Mouse (Mus musculus): ENCODE results near the gene Cux1. TPM values are rescaled to one million over a fixed set of nuclear protein-coding genes. Genes with fewer than 3 reads are reported as not detected.

Gene Cux1
- polyA plus RNA-seq, 1 experiment from 2014 or later: 67.7 TPM

GRCm38 (mm10) chr5:136506262-136506661 is 61.0 kb downstream of the Cux1 start:
- no peak overlapping the region for H3K27ac ChIP-seq
- H3K36me3 ChIP-seq: no peaks in the 10 kb centered on the region
- DNase-seq (ENCODE audit: low spot score): no peak
- no peaks in the 10 kb centered on the region for H3K9me3 ChIP-seq (replicated peaks)
- peaks cover 52% of the 10 kb centered on the region for H3K4me1 ChIP-seq
- H3K4me3 ChIP-seq: no peak overlapping the region
- WGBS: 71% methylated on average over 1 of the region's 1 CpGs
- no peaks in the 10 kb centered on the region for H3K27me3 ChIP-seq (ENCODE audit: low read depth, poor library complexity, severe bottlenecking)

- H3K4me3 ChIP-seq: no peak overlapping the region
- no peaks in the 10 kb centered on the region for H3K27me3 ChIP-seq (ENCODE audit: low read depth, poor library complexity, severe bottlenecking)
- H3K27ac ChIP-seq: no peak overlapping the region
- no peaks in the 10 kb centered on the region for H3K36me3 ChIP-seq
- no peaks in the 10 kb centered on the region for H3K9me3 ChIP-seq (replicated peaks)
- DNase-seq (ENCODE audit: low spot score): no peak
- peaks cover 83% of the 10 kb centered on the region for H3K4me1 ChIP-seq
- WGBS: 40% methylated on average over 5 of the region's 5 CpGs
Measured at GRCm38 (mm10) chr5:136502491-136503086, 64.7 kb downstream of the Cux1 start.

GRCm38 (mm10) chr5:136500307-136500871 is 66.9 kb downstream of the Cux1 start:
- peaks cover 78% of the 10 kb centered on the region for H3K4me1 ChIP-seq
- H3K9me3 ChIP-seq (replicated peaks): no peaks in the 10 kb centered on the region
- H3K27ac ChIP-seq: peak overlapping the region; percentile 4; the same call in 1 of the 2 replicates
- WGBS: 60% methylated on average over 6 of the region's 6 CpGs
- no peaks in the 10 kb centered on the region for H3K27me3 ChIP-seq (ENCODE audit: low read depth, poor library complexity, severe bottlenecking)
- no peak overlapping the region for H3K4me3 ChIP-seq
- no peaks in the 10 kb centered on the region for H3K36me3 ChIP-seq
- DNase-seq (ENCODE audit: low spot score): no peak

DNA sequence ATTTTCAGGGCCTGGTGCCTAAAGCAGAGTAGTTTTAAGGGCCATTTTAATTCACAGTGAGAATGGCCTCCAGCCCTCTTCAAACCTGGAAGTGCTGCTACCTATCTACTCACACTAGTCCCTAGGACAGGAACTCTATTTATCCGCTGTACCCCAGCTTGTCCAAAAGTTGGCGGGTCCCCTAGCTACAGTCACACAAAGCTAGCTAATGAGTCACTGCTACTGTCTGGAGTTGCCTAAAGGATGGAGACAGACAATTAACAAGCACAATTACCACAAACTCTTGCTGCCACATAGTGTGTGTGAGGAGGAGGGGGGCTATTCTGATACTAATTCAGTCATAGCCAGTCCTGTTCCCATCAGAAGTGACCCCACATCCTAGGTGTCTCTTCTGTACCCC is 68.0 kb downstream of the Cux1 start:
- 95% methylated on average over 2 of the region's 2 CpGs for WGBS
- no peak for DNase-seq (ENCODE audit: low spot score)
- H3K27ac ChIP-seq: no peak overlapping the region
- peaks cover 67% of the 10 kb centered on the region for H3K4me1 ChIP-seq
- no peaks in the 10 kb centered on the region for H3K27me3 ChIP-seq (ENCODE audit: low read depth, poor library complexity, severe bottlenecking)
- H3K36me3 ChIP-seq: no peaks in the 10 kb centered on the region
- H3K4me3 ChIP-seq: no peak overlapping the region
- no peaks in the 10 kb centered on the region for H3K9me3 ChIP-seq (replicated peaks)

GRCm38 (mm10) chr5:136498741-136499140 is 68.5 kb downstream of the Cux1 start:
- no peaks in the 10 kb centered on the region for H3K27me3 ChIP-seq (ENCODE audit: low read depth, poor library complexity, severe bottlenecking)
- 94% methylated on average over 3 of the region's 3 CpGs for WGBS
- peaks cover 63% of the 10 kb centered on the region for H3K4me1 ChIP-seq
- no peaks in the 10 kb centered on the region for H3K9me3 ChIP-seq (replicated peaks)
- no peak overlapping the region for H3K27ac ChIP-seq
- DNase-seq (ENCODE audit: low spot score): no peak
- no peak overlapping the region for H3K4me3 ChIP-seq
- H3K36me3 ChIP-seq: no peaks in the 10 kb centered on the region

DNA sequence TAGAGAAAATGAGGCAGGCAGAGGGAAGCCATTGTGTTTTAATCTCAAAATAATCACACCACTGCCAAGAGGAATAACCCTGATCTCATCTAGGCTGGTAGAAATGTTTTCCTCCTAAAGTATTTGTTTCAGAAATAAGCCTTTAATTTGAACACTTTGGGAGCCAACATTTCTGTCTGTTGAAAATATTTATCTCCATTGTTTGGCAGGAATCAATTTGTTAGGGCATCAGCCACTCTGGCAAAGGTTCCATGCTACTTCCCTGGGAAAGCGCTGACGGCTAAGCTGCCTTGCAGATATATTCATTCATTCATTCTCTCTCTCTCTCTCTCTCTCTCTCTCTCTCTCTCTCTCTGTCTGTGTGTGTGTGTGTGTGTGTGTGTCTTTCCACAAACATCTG is 70.0 kb downstream of the Cux1 start:
- WGBS: 94% methylated on average over 2 of the region's 2 CpGs
- no peaks in the 10 kb centered on the region for H3K9me3 ChIP-seq (replicated peaks)
- no peak overlapping the region for H3K4me3 ChIP-seq
- H3K36me3 ChIP-seq: no peaks in the 10 kb centered on the region
- H3K27ac ChIP-seq: no peak overlapping the region
- H3K4me1 ChIP-seq: peaks cover 54% of the 10 kb centered on the region
- no peaks in the 10 kb centered on the region for H3K27me3 ChIP-seq (ENCODE audit: low read depth, poor library complexity, severe bottlenecking)
- no peak for DNase-seq (ENCODE audit: low spot score)

GRCm38 (mm10) chr5:136495581-136495980 is 71.7 kb downstream of the Cux1 start:
- H3K36me3 ChIP-seq: no peaks in the 10 kb centered on the region
- no peaks in the 10 kb centered on the region for H3K9me3 ChIP-seq (replicated peaks)
- H3K27me3 ChIP-seq (ENCODE audit: low read depth, poor library complexity, severe bottlenecking): no peaks in the 10 kb centered on the region
- H3K4me1 ChIP-seq: peaks cover 41% of the 10 kb centered on the region
- H3K4me3 ChIP-seq: no peak overlapping the region
- WGBS: 89% methylated on average over 3 of the region's 3 CpGs
- no peak for DNase-seq (ENCODE audit: low spot score)
- no peak overlapping the region for H3K27ac ChIP-seq

- Histone ChIP-seq H3K27ac (no peak overlapping the region), H3K9me3 (replicated peaks) (no peaks in the 10 kb centered on the region), H3K4me3 (no peak overlapping the region), H3K36me3 (no peaks in the 10 kb centered on the region), H3K4me1 (peaks cover 41% of the 10 kb centered on the region), H3K27me3 (ENCODE audit: low read depth, poor library complexity, severe bottlenecking) (no peaks in the 10 kb centered on the region)
- 71% methylated on average over 7 of the region's 7 CpGs for WGBS
- no peak for DNase-seq (ENCODE audit: low spot score)
Measured at GRCm38 (mm10) chr5:136494927-136495326, 72.4 kb downstream of the Cux1 start.

DNA sequence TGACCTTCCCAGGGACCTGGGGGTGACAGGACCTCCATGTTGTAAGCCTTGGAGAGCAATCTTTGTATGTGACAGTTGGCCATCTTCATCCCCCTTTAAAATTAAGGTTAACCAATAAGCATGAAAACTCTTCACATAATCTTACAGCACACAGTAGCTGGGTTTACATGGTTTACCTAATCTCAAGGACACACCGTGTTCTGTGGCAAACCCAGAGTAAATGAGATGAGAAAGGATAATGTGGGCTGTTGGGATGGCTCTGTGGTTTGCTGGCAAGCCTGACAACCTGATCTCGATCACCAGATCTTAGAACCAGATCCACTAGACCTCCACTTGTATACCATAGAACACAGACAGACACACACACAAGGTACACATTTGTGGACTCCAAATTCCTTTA is 73.0 kb downstream of the Cux1 start:
- H3K36me3 ChIP-seq: no peaks in the 10 kb centered on the region
- WGBS: 87% methylated on average over 2 of the region's 2 CpGs
- H3K27me3 ChIP-seq (ENCODE audit: low read depth, poor library complexity, severe bottlenecking): no peaks in the 10 kb centered on the region
- no peak for DNase-seq (ENCODE audit: low spot score)
- no peak overlapping the region for H3K27ac ChIP-seq
- peaks cover 41% of the 10 kb centered on the region for H3K4me1 ChIP-seq
- H3K9me3 ChIP-seq (replicated peaks): no peaks in the 10 kb centered on the region
- no peak overlapping the region for H3K4me3 ChIP-seq

GRCm38 (mm10) chr5:136489450-136489849 is 77.8 kb downstream of the Cux1 start:
- H3K27me3 ChIP-seq (ENCODE audit: low read depth, poor library complexity, severe bottlenecking): no peaks in the 10 kb centered on the region
- 45% methylated on average over 5 of the region's 5 CpGs for WGBS
- H3K4me1 ChIP-seq: peaks cover 31% of the 10 kb centered on the region
- no peak overlapping the region for H3K27ac ChIP-seq
- H3K9me3 ChIP-seq (replicated peaks): no peaks in the 10 kb centered on the region
- no peak overlapping the region for H3K4me3 ChIP-seq
- DNase-seq (ENCODE audit: low spot score): no peak
- H3K36me3 ChIP-seq: peaks cover 15% of the 10 kb centered on the region

DNA sequence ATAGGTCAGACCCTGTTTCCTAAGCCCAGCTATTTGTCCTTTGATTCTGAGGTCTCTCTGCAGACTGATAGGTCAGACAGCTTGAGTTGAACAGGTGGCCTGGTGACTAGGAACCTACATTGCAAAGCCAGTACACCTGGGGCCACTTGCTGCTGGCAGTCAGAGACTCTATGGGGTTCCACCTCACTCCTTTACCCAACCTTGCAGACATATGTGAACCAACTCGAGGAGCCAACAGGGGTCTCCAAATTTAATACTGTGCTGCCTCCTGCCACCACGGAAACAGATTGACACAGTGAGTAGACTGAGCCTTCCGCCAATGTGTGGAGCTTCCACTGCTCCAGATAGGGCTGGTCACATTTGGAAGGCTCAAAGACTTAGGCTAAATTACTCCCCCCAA is 78.6 kb downstream of the Cux1 start:
- Histone ChIP-seq H3K36me3 (peaks cover 20% of the 10 kb centered on the region), H3K9me3 (replicated peaks) (no peaks in the 10 kb centered on the region), H3K4me1 (peaks cover 29% of the 10 kb centered on the region), H3K27ac (no peak overlapping the region), H3K4me3 (no peak overlapping the region), H3K27me3 (ENCODE audit: low read depth, poor library complexity, severe bottlenecking) (no peaks in the 10 kb centered on the region)
- no peak for DNase-seq (ENCODE audit: low spot score)
- 81% methylated on average over 3 of the region's 3 CpGs for whole genome bisulfite sequencing

GRCm38 (mm10) chr5:136488223-136488622 is 79.1 kb downstream of the Cux1 start:
- peaks cover 26% of the 10 kb centered on the region for H3K4me1 ChIP-seq

DNA sequence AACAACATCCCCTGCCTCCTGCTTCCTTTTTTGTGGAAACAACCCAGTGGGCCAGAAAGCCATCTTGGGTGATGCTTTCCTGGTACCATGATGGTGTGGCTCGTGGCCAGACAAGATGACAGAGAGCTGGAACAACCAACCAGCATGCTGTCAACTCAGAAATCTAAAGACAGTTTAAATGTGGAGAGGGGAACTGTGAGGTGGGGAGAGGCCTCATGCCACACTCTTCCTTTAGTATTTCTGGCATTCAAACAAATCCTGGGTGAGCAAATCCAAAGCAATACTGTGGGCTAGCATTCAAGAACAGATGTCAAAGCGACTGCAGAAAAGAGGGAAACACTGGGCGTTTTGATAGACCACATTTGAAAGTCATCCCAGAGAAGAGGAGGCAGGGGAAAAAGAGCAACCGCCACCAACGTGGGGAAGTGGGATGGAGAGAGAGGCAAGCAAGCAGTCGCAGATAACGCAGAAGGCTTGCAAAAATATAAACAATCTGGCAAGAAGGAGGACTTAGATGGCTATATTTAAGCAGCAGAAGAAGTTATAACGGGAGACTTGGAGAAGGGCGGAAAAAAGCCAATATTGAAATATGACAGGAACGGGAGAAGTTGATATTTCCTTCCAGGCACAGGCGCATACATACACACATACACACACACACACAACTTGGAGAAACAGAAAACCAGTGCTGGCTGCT is 79.7 kb downstream of the Cux1 start:
- Histone ChIP-seq H3K27ac (no peak overlapping the region), H3K4me3 (no peak overlapping the region), H3K36me3 (peaks cover 32% of the 10 kb centered on the region), H3K9me3 (replicated peaks) (no peaks in the 10 kb centered on the region), H3K4me1 (peaks cover 24% of the 10 kb centered on the region), H3K27me3 (ENCODE audit: low read depth, poor library complexity, severe bottlenecking) (no peaks in the 10 kb centered on the region)
- WGBS: 87% methylated on average over 11 of the region's 11 CpGs
- DNase-seq (ENCODE audit: low spot score): no peak

More at GRCm38 (mm10) chr5:136488223-136488622, 79.1 kb downstream of the Cux1 start:
- Histone ChIP-seq H3K4me3 (no peak overlapping the region), H3K9me3 (replicated peaks) (no peaks in the 10 kb centered on the region), H3K27ac (no peak overlapping the region), H3K36me3 (peaks cover 25% of the 10 kb centered on the region), H3K27me3 (ENCODE audit: low read depth, poor library complexity, severe bottlenecking) (no peaks in the 10 kb centered on the region)
- 88% methylated on average over 1 of the region's 1 CpGs for WGBS
- no peak for DNase-seq (ENCODE audit: low spot score)

All from limb, embryonic 10.5 days (tissue).